Mouse (Mus musculus): Measurements from ENCODE around the gene Ccdc124. TPM values are rescaled to one million over a fixed set of nuclear protein-coding genes. Genes with fewer than 3 reads are reported as not detected.

Ccdc124 gene
- polyA plus RNA-seq, 1 experiment = 62.8 TPM

DNA sequence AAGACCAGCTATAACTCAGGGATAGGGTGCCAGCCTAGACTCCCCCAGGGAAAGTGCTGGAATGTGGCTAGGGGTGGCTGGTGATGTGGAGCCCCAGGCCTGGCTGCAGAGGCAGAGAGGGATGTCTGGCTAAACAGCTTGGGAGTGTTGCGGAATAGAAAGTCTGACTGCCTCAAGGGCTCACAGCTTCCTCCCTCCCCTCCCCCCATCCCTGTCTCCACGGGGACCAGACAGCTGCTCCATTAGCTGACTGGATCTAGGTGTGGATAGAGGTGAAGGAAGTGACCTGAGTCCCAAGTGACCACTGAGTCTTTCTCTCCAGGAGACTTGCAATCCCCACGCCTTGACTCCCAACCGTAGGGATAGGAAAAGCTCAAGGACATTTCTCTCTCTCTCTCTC is 29.4 kb upstream of the Ccdc124 start:
- Histone ChIP-seq H3K27me3 (ENCODE audit: control insufficient read depth, insufficient read depth, low read length, poor library complexity, severe bottlenecking) (no peaks in the 10 kb centered on the region), H3K9me3 (replicated peaks; ENCODE audit: control insufficient read depth, insufficient read depth, low read length, poor library complexity, severe bottlenecking) (no peaks in the 10 kb centered on the region), H3K36me3 (ENCODE audit: control insufficient read depth, insufficient read depth, low read length, poor library complexity, severe bottlenecking) (no peaks in the 10 kb centered on the region), H3K4me1 (ENCODE audit: control insufficient read depth, insufficient read depth, low read length) (peaks cover 6% of the 10 kb centered on the region), H3K9ac (ENCODE audit: low read depth, poor library complexity, severe bottlenecking) (no peak overlapping the region), H3K27ac (ENCODE audit: insufficient read depth, low read length) (no peak overlapping the region), H3K4me3 (ENCODE audit: low read depth, low read length) (no peak overlapping the region)
- TF ChIP-seq EP300 (IDR thresholded peaks at IDR 0.05; ENCODE audit: insufficient read depth, low read depth, low read length) = 0 out of 2 replicates have a peak, but pooled peaks have one; percentile 24
- no peak for TF ChIP-seq CTCF (IDR thresholded peaks at IDR 0.05; ENCODE audit: low read depth, low read length)

DNA sequence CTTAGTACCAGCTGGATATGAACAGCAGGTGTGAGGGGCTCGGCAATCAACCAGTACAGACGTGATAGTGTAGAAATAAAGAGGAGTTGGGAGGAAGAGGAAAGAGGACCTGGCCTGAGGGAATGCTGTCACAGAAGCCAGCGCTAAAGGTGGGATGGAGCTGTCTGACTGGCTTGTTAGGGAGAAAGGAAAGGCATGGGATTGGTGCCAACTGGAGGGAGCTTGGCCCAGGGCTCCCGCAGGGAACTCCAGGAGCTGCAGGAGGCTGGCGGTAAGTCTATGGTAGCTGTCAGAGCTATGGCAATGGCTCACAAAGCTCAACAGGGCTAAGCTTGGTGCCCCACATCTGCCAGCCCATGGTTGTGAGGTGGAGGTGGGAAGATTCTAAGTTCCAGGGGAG is 28.5 kb upstream of the Ccdc124 start:
- Histone ChIP-seq H3K27ac (ENCODE audit: insufficient read depth, low read length) (no peak overlapping the region), H3K9ac (ENCODE audit: low read depth, poor library complexity, severe bottlenecking) (no peak overlapping the region)
- no peak for TF ChIP-seq POLR2A (IDR thresholded peaks at IDR 0.05; ENCODE audit: insufficient read depth, low read length)
- TF ChIP-seq CTCF (IDR thresholded peaks at IDR 0.05; ENCODE audit: low read depth, low read length) = no peak
- TF ChIP-seq EP300 (IDR thresholded peaks at IDR 0.05; ENCODE audit: insufficient read depth, low read depth, low read length) = no peak

DNA sequence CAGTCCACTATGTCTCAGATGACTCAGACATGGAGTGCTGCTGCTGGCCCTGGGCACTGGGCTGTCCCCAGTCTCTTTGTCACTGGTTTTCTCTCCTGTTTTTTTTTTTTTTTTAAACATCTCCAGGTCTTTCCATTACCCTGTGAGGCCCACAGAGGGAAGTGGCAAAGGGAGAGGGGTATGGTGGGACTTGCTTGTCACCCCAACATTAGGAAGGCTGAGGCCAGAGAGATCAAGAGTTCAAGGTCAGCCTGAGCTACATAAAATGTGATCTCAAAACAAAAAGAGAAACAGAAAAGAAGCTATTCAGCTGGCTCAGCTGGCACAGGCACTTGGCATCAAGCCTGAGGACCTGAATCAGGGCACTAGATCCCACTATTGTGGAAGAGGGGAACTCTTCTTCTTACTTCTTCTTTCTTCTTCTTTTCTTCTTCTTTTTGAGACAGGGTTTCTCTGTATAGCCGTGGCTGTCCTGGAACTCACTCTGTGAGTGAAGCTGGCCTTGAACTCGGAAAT is 27.2 kb upstream of the Ccdc124 start:
- Histone ChIP-seq H3K4me1 (ENCODE audit: control insufficient read depth, insufficient read depth, low read length) (peaks cover 4% of the 10 kb centered on the region), H3K27ac (ENCODE audit: insufficient read depth, low read length) (no peak overlapping the region), H3K9me3 (replicated peaks; ENCODE audit: control insufficient read depth, insufficient read depth, low read length, poor library complexity, severe bottlenecking) (no peaks in the 10 kb centered on the region), H3K27me3 (ENCODE audit: control insufficient read depth, insufficient read depth, low read length, poor library complexity, severe bottlenecking) (no peaks in the 10 kb centered on the region), H3K4me3 (ENCODE audit: low read depth, low read length) (no peak overlapping the region), H3K9ac (ENCODE audit: low read depth, poor library complexity, severe bottlenecking) (no peak overlapping the region), H3K36me3 (ENCODE audit: control insufficient read depth, insufficient read depth, low read length, poor library complexity, severe bottlenecking) (peaks cover 9% of the 10 kb centered on the region)
- TF ChIP-seq POLR2A (IDR thresholded peaks at IDR 0.05; ENCODE audit: insufficient read depth, low read length) (no peak), EP300 (IDR thresholded peaks at IDR 0.05; ENCODE audit: insufficient read depth, low read depth, low read length) (no peak), CTCF (IDR thresholded peaks at IDR 0.05; ENCODE audit: low read depth, low read length) (no peak)

More for the DNA sequence above, 28.5 kb upstream of the Ccdc124 start:
- H3K27me3 ChIP-seq (ENCODE audit: control insufficient read depth, insufficient read depth, low read length, poor library complexity, severe bottlenecking) = no peaks in the 10 kb centered on the region
- no peak overlapping the region for H3K4me3 ChIP-seq (ENCODE audit: low read depth, low read length)
- H3K9me3 ChIP-seq (replicated peaks; ENCODE audit: control insufficient read depth, insufficient read depth, low read length, poor library complexity, severe bottlenecking) = no peaks in the 10 kb centered on the region
- H3K4me1 ChIP-seq (ENCODE audit: control insufficient read depth, insufficient read depth, low read length) = peaks cover 6% of the 10 kb centered on the region
- H3K36me3 ChIP-seq (ENCODE audit: control insufficient read depth, insufficient read depth, low read length, poor library complexity, severe bottlenecking) = no peaks in the 10 kb centered on the region

DNA sequence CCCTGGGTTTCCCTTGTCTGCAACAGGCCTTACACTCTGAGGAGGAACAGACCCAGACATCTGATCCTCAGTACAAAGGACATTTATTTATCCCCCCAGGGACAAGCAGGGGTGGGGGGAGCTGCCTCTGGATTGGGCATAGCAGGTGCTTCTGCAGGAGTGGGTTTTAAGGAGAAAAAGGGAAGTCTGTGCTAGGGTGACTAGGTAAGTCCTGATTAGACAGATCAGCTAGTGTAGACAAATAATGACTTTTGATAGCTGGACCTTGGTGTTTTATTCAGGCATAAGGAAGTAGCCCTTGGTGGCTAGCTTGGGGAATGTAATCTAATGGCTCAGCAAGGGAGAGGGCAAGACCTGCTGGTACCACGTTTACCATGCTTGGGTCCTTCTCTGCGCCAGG is 25.5 kb upstream of the Ccdc124 start:
- H3K9me3 ChIP-seq (replicated peaks; ENCODE audit: control insufficient read depth, insufficient read depth, low read length, poor library complexity, severe bottlenecking) = no peaks in the 10 kb centered on the region
- no peak overlapping the region; the same call in 1 of the 2 replicates for H3K9ac ChIP-seq (ENCODE audit: low read depth, poor library complexity, severe bottlenecking)
- peaks cover 26% of the 10 kb centered on the region for H3K36me3 ChIP-seq (ENCODE audit: control insufficient read depth, insufficient read depth, low read length, poor library complexity, severe bottlenecking)
- no peak for TF ChIP-seq CTCF (IDR thresholded peaks at IDR 0.05; ENCODE audit: low read depth, low read length)
- no peak for TF ChIP-seq EP300 (IDR thresholded peaks at IDR 0.05; ENCODE audit: insufficient read depth, low read depth, low read length)
- no peak for TF ChIP-seq POLR2A (IDR thresholded peaks at IDR 0.05; ENCODE audit: insufficient read depth, low read length)
- peaks cover 4% of the 10 kb centered on the region for H3K4me1 ChIP-seq (ENCODE audit: control insufficient read depth, insufficient read depth, low read length)
- H3K27ac ChIP-seq (ENCODE audit: insufficient read depth, low read length) = no peak overlapping the region
- no peak overlapping the region for H3K4me3 ChIP-seq (ENCODE audit: low read depth, low read length)
- H3K27me3 ChIP-seq (ENCODE audit: control insufficient read depth, insufficient read depth, low read length, poor library complexity, severe bottlenecking) = no peaks in the 10 kb centered on the region

DNA sequence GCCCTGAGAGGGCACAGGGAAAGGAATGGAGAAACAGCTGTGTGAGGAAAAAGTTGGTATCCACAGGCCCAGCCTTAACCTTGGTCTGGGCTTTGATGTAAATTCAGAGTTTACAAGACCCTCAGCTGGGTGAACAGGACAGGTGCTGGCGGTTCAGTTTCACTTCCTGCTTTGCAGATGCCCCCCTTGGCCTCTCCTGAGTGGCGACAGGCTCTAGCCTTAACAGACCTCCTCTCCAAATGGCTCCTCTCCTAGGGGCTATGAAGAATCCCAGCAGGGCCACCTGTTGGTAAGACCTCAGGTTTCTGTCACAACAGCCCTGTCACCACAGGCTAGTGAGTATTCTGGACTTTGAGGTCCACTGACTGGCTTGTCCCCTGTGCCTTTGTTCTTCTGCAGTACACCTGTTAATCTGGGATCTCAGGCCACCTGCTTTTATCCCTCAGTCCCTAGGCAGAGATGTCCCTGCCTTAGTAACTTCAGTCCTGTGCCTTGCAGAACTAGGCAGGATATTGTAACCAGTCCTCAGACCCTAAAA is 25.0 kb upstream of the Ccdc124 start:
- TF ChIP-seq EP300 (IDR thresholded peaks at IDR 0.05; ENCODE audit: insufficient read depth, low read depth, low read length) = no peak
- TF ChIP-seq CTCF (IDR thresholded peaks at IDR 0.05; ENCODE audit: low read depth, low read length) = no peak
- no peak for TF ChIP-seq POLR2A (IDR thresholded peaks at IDR 0.05; ENCODE audit: insufficient read depth, low read length)
- Histone ChIP-seq H3K9ac (ENCODE audit: low read depth, poor library complexity, severe bottlenecking) (peak overlapping the region; percentile 87), H3K36me3 (ENCODE audit: control insufficient read depth, insufficient read depth, low read length, poor library complexity, severe bottlenecking) (peaks cover 31% of the 10 kb centered on the region), H3K27ac (ENCODE audit: insufficient read depth, low read length) (no peak overlapping the region), H3K4me3 (ENCODE audit: low read depth, low read length) (peak overlapping the region; percentile 83; the same call in 1 of the 2 replicates), H3K4me1 (ENCODE audit: control insufficient read depth, insufficient read depth, low read length) (peaks cover 4% of the 10 kb centered on the region), H3K9me3 (replicated peaks; ENCODE audit: control insufficient read depth, insufficient read depth, low read length, poor library complexity, severe bottlenecking) (no peaks in the 10 kb centered on the region), H3K27me3 (ENCODE audit: control insufficient read depth, insufficient read depth, low read length, poor library complexity, severe bottlenecking) (no peaks in the 10 kb centered on the region)

DNA sequence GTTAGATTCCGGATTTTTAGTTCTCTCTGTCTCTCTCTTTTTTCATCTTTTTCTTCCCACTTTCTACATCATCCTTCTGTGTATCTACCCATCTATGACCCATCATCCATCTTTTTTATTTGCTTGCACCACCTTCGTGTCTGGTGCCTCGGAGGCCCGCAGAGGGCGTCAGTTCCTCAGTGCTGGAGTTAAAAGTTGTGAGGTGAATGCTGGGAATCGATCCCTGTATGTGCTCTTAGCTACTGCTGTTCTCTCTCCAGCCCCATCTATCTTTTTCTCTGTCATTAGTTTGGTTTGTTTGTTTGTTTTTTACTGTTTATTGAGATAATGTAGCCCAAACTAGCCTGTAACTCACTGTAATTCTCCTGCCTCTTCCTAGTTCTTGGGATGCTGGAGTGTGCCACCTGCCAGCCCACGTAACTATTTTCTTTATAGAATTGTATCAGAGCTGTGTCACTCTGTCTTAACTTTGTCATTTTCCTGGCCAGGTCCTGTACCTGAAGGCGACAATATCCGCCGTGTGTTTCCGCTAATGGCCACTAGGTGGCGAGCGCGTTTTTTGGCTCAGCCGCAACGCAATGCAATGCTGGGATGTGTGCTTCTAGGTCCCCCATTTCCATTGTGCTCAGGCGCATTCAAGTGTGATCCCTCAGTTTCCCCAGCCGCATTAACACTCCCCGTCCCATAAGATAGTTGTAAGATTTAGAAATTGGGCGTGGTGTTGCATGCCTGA is 24.1 kb upstream of the Ccdc124 start:
- TF ChIP-seq EP300 (IDR thresholded peaks at IDR 0.05; ENCODE audit: insufficient read depth, low read depth, low read length) (no peak), CTCF (IDR thresholded peaks at IDR 0.05; ENCODE audit: low read depth, low read length) (peak; percentile 98), POLR2A (IDR thresholded peaks at IDR 0.05; ENCODE audit: insufficient read depth, low read length) (no peak)
- H3K36me3 ChIP-seq (ENCODE audit: control insufficient read depth, insufficient read depth, low read length, poor library complexity, severe bottlenecking) = peaks cover 31% of the 10 kb centered on the region

More for the DNA sequence above, 24.1 kb upstream of the Ccdc124 start:
- Histone ChIP-seq H3K27me3 (ENCODE audit: control insufficient read depth, insufficient read depth, low read length, poor library complexity, severe bottlenecking) (no peaks in the 10 kb centered on the region), H3K4me1 (ENCODE audit: control insufficient read depth, insufficient read depth, low read length) (no peaks in the 10 kb centered on the region), H3K27ac (ENCODE audit: insufficient read depth, low read length) (peak overlapping the region; percentile 75), H3K9me3 (replicated peaks; ENCODE audit: control insufficient read depth, insufficient read depth, low read length, poor library complexity, severe bottlenecking) (no peaks in the 10 kb centered on the region), H3K4me3 (ENCODE audit: low read depth, low read length) (peak overlapping the region; percentile 83), H3K9ac (ENCODE audit: low read depth, poor library complexity, severe bottlenecking) (peak overlapping the region; percentile 87)
